Mouse (Mus musculus) brain, embryonic 14.5 days (tissue): ENCODE measurements around the gene Tex261. TPM values are rescaled to one million over a fixed set of nuclear protein-coding genes. Genes with fewer than 3 reads are reported as not detected.

Experiments used
- DNase-seq: peaks from one replicate; pipeline ENCODE4 v3.0.0-alpha.2; 2011; ENCODE audit warnings: low read depth
- CTCF ChIP-seq: fragments of 200-500 bp; IDR thresholded peaks from 2 replicates; pipeline ENCODE4 v1.5.1; 2012; ENCODE audit warnings: inconsistent platforms, mild to moderate bottlenecking, moderate library complexity, borderline replicate concordance; ENCODE audit not compliant: insufficient read depth, insufficient read length; ENCODE audit errors: extremely low read depth
- POLR2A ChIP-seq: fragments of 200-500 bp; IDR thresholded peaks from 2 replicates; pipeline ENCODE4 v1.6.1; 2012; ENCODE audit warnings: mild to moderate bottlenecking, inconsistent platforms, borderline replicate concordance; ENCODE audit not compliant: poor library complexity, insufficient read depth, insufficient read length, severe bottlenecking; ENCODE audit errors: extremely low read depth
- polyA plus RNA-seq: library from polyadenylated mRNA; depleted of rRNA; stranded (reverse); fragments of >200 nt; gene quantifications from 2 replicates; pipeline ENCODE4 v1.2.3, GENCODE M21; 2012

The Tex261 gene
- polyA plus RNA-seq, 1 experiment, result 51.3 TPM

GRCm38 (mm10) chr6:83788554-83788953 is 12.9 kb upstream of the Tex261 start:
- DNase-seq, result no peak
- no peak for TF ChIP-seq POLR2A
- no peak for TF ChIP-seq CTCF

- DNase-seq, result no peak
- no peak for TF ChIP-seq POLR2A
- no peak for TF ChIP-seq CTCF
Measured at GRCm38 (mm10) chr6:83786426-83786825, 10.8 kb upstream of the Tex261 start.

- no peak for TF ChIP-seq POLR2A
- TF ChIP-seq CTCF, result peak; percentile 81
- DNase-seq, result peak; percentile 61
Measured at GRCm38 (mm10) chr6:83779026-83779425, 3.4 kb upstream of the Tex261 start.

- TF ChIP-seq POLR2A (no peak), CTCF (no peak)
- no peak for DNase-seq
Measured at GRCm38 (mm10) chr6:83778306-83778705, 2.7 kb upstream of the Tex261 start.

GRCm38 (mm10) chr6:83774781-83775563 is 641 bp downstream of the Tex261 start:
- DNase-seq, result peak; percentile 46
- TF ChIP-seq POLR2A (no peak), CTCF (no peak)

GRCm38 (mm10) chr6:83774126-83774525 is 1.5 kb downstream of the Tex261 start:
- TF ChIP-seq CTCF (no peak), POLR2A (no peak)
- no peak for DNase-seq

GRCm38 (mm10) chr6:83768485-83768884 is 7.1 kb downstream of the Tex261 start:
- no peak for TF ChIP-seq CTCF
- TF ChIP-seq POLR2A, result no peak
- no peak for DNase-seq

GRCm38 (mm10) chr6:83766982-83767381 is 8.6 kb downstream of the Tex261 start:
- TF ChIP-seq POLR2A (no peak), CTCF (no peak)
- DNase-seq, result no peak

- peak; percentile 28 for DNase-seq
- TF ChIP-seq CTCF, result no peak
- TF ChIP-seq POLR2A, result no peak
Measured at GRCm38 (mm10) chr6:83762880-83763431, 12.7 kb downstream of the Tex261 start.

- TF ChIP-seq POLR2A (no peak), CTCF (no peak)
- no peak for DNase-seq
Measured at GRCm38 (mm10) chr6:83762344-83762743, 13.3 kb downstream of the Tex261 start, which contains the start of gene Ankrd53. TSS of gene Ankrd53 (plus strand) at chr6:83762644.

GRCm38 (mm10) chr6:83756051-83756450 is 19.6 kb downstream of the Tex261 start:
- TF ChIP-seq CTCF, result no peak
- no peak for TF ChIP-seq POLR2A

GRCm38 (mm10) chr6:83750171-83750684 is 25.4 kb downstream of the Tex261 start:
- peak; percentile 56 for DNase-seq
- no peak for TF ChIP-seq POLR2A
- TF ChIP-seq CTCF, result peak; percentile 84

More at GRCm38 (mm10) chr6:83756051-83756450, 19.6 kb downstream of the Tex261 start:
- no peak for DNase-seq

GRCm38 (mm10) chr6:83749286-83749685 is 26.3 kb downstream of the Tex261 start:
- DNase-seq, result no peak
- no peak for TF ChIP-seq POLR2A
- no peak for TF ChIP-seq CTCF
